Mouse (Mus musculus) heart, postnatal 10 days (tissue): ENCODE data around the gene Zbed5. TPM values are rescaled to one million over a fixed set of nuclear protein-coding genes. Genes with fewer than 3 reads are reported as not detected.
A peak's percentile ranks its signal among the peaks of the same experiment; 100 is the strongest.
"Not testable (repeated sequence)": the region's sequence is repeated elsewhere in the genome, so short reads cannot be mapped to it uniquely, and the experiment has no call there.

Experiments used
- DNase-seq, 2 experiments: peaks; one replicate each; pipeline ENCODE4 v3.0.0; 2021
- intact Hi-C: fragments of 180-260 bp; cut with DNase I; formaldehyde crosslinking; loops from one replicate; pipeline ENCODE4 v1.15.1; 2025
- total RNA-seq, 2 experiments: library from RNA; stranded (reverse); gene quantifications; 2 replicates each; pipeline ENCODE4 v1.2.3; 2021

Zbed5 gene
- total RNA-seq, 2 experiments from 2014 or later: 0.89 to 0.97 TPM

DNA sequence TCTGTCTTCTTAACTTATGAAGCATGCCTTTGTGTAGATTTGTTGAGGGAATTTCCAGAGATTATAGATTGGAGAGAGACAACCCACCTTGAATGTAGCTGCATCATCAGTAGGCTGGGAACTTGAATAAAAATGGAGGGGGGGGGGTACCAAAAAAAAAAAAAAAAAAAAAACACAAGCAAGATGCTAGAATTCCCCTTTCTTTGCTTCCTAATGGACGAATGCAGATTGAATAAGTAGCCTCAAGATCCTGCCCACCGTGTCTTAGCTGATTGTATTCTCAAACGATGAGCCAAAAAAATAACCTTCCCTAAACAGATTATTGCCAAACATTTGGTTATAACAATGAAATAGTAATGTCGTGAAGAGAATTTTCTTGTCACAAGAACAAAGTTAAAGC, 12.3 kb downstream of the Zbed5 start:
- DNase-seq: no peak
- intact Hi-C loops: loop anchor here (2.0 kb wide), 1 partner anchor 33 kb away; the partner anchor contains the start of gene Vkorc1l1

- intact Hi-C loops: loop anchor here (2.0 kb wide), 1 partner anchor 32 kb away; the partner anchor contains the start of gene Vkorc1l1
Measured at GRCm38 (mm10) chr5:129908242-129908965, 12.9 kb downstream of the Zbed5 start, which contains the start of gene Nupr1l. Gene Nupr1l, plus strand, starts transcription at chr5:129908540.

GRCm38 (mm10) chr5:129909147-129909546, 13.6 kb downstream of the Zbed5 start:
- DNase-seq: no peak
- intact Hi-C loops: loop anchor here (2.0 kb wide), 1 partner anchor 32 kb away; the partner anchor contains the start of gene Vkorc1l1

More at GRCm38 (mm10) chr5:129908242-129908965, 12.9 kb downstream of the Zbed5 start, which contains the start of gene Nupr1l:
- peak; percentile 92 to 93 for DNase-seq

DNA sequence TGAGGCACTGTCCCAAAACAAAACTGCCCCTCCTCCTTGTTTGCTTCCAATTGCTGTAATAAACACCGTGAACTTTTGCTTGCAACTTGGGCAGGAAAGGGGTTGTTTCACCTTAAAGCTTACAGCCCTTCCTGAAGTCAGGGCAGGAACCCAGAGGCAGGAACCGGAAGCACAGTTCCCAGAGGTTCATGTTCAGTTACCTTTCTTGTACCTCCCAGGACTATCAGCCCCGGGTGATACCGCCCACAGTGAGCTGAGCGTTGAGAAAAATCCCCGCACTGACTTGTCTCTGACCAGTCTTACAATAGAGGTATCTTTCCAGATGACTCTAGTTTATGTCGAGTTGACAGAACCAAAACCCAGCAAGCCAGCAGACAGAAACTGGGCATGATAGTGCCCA, 14.1 kb downstream of the Zbed5 start:
- DNase-seq: no peak
- intact Hi-C loops: loop anchor here (2.0 kb wide), 1 partner anchor 31 kb away; the partner anchor contains the start of gene Vkorc1l1

DNA sequence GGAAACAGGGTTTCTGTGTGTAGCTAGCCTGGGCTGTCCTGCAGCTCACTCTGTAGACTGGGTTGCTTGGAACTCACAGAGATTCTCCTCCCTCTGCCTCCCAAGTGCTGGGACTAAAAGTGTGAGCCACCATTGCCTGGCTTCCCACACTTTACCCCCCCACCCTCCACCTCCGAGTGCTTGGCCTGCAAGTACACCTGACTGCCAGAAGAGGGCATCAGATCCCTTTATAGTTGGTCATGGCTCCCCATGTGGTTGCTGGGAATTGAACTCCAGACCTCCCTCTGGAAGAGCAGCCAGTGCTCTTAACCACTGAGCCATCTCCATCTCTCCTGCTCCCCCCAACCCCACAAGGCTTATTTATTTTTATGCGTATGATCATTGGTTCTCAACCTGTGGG, 18.5 kb downstream of the Zbed5 start:
- intact Hi-C loops: no loop called here
- DNase-seq: peak; percentile 9 to 26

DNA sequence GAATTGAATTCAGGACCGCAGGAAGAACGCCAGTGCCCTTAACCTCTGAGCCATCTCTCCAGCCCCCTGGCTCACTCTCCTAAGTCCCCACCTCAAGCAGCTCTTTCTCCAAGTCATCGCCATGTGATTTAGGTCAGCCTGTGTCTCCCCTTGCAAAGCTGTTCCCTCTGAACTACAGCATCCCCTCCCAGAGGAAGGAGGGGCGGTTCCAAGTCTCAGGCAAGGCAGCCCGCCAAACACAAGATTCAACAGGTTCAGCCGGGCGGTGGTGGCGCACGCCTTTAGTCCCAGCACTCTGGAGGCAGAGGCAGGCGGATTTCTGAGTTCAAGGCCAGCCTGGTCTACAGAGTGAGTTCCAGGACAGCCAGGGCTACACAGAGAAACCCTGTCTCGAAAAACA, 20.0 kb downstream of the Zbed5 start:
- DNase-seq, intact Hi-C loops: not testable (repeated sequence)

DNA sequence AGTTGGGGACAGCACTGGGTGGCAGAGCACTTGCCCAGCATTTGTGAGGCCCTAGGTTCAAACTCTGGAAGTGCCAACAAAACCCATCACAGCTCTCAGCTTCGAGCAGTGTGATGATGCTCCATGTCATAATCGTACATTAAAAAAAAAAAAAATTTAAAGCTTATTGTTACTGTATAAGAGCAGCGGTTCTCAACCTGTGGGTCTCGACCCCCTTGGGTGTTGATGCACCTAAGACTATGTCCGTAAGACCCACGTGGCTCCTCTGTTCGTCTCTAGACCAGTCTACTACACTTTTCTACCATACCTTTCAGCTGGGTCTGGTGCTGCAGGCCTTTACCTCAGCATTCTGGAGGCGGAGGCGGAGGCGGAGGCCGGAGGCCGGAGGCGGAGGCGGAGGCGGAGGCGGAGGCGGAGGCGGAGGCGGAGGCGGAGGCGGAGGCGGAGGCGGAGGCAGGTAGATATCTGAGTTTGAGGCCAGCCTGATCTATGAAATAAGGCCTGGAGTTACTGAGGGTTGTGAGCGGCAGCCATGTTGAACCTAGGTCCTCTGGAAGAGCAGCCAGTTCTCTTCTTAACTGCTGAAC, 22.6 kb downstream of the Zbed5 start:
- intact Hi-C loops: no loop called here

DNA sequence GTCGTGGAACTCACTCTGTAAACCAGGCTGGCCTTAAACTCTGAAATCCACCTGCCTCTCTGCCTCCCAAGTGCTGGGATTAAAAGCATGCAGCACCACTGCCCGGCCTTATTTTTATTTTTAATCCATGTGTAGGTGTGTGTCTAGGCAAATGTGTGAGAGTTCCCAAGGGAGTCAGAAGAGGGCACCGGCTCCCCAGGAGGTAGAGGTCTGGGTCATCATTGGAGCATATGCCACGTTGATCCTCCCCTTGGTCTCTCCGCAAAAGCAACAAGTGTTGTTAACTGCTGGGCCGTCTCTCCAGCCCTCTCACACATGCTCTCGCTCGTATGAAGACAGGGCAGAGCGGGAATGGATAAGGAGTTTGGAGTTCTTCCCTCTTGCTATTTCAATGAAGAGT, 23.2 kb downstream of the Zbed5 start:
- intact Hi-C loops: no loop called here

More for the DNA sequence above, 22.6 kb downstream of the Zbed5 start:
- no peak for DNase-seq

DNA sequence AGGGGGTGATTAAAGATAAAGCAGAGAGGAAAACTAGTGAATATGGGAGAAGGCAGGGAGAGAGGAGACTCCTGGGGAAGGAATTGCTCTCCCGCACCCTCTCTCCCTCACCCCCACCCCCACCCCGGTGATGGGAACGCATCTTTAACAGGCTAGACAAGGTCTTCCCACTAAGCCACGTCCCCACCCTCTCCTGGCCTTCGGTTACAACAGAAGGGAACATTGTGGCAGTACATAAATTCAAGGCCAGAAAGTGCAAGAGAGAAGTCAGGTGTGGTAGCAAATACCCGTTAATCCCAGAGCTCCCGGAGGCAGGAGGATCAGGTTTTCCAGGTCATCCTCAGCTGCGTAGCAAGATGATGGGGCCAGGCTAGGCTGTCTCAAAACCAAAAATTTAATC, 23.8 kb downstream of the Zbed5 start:
- intact Hi-C loops: no loop called here
- DNase-seq: no peak

More for the DNA sequence above, 23.2 kb downstream of the Zbed5 start:
- DNase-seq: no peak

GRCm38 (mm10) chr5:129921972-129922371, 26.4 kb downstream of the Zbed5 start:
- no peak for DNase-seq
- intact Hi-C loops: no loop called here

- DNase-seq: no peak
Measured at GRCm38 (mm10) chr5:129924820-129925452, 29.4 kb downstream of the Zbed5 start.

GRCm38 (mm10) chr5:129925933-129926332, 30.4 kb downstream of the Zbed5 start:
- DNase-seq: no peak
- intact Hi-C loops: no loop called here

More at GRCm38 (mm10) chr5:129924820-129925452, 29.4 kb downstream of the Zbed5 start:
- intact Hi-C loops: no loop called here

- intact Hi-C loops: no loop called here
- no peak for DNase-seq
Measured at GRCm38 (mm10) chr5:129929924-129930855, 34.7 kb downstream of the Zbed5 start.

GRCm38 (mm10) chr5:129936941-129937340, 41.4 kb downstream of the Zbed5 start:
- no peak for DNase-seq
- intact Hi-C loops: no loop called here

DNA sequence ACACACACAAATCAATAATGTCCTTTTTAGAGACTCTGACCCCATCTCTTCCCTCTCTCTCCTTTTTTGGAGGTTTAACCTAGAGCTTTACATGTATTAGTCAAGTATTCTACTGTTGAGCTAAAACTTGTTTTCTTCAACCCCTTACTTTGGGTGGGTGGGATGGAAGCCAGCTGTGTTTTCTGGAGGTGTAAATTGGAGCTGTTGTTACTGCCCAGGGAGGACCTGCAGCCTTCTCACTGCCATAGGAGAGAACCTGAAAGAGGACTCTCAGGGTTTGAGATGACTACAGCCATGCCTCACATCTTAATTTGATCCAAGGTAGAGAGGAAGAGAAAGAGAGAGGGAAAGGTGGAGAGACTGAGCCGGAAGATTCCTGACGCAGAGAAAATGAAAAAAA, 44.8 kb downstream of the Zbed5 start:
- intact Hi-C loops: loop anchor here (2.0 kb wide), 1 partner anchor 31 kb away; the partner anchor contains the start of gene Nupr1l
- peak in 1 of 2 experiments; percentile 9 for DNase-seq

GRCm38 (mm10) chr5:129940736-129941494, 45.4 kb downstream of the Zbed5 start:
- no peak for DNase-seq
- intact Hi-C loops: loop anchor here (2.0 kb wide), 1 partner anchor 32 kb away; the partner anchor contains the start of gene Nupr1l

DNA sequence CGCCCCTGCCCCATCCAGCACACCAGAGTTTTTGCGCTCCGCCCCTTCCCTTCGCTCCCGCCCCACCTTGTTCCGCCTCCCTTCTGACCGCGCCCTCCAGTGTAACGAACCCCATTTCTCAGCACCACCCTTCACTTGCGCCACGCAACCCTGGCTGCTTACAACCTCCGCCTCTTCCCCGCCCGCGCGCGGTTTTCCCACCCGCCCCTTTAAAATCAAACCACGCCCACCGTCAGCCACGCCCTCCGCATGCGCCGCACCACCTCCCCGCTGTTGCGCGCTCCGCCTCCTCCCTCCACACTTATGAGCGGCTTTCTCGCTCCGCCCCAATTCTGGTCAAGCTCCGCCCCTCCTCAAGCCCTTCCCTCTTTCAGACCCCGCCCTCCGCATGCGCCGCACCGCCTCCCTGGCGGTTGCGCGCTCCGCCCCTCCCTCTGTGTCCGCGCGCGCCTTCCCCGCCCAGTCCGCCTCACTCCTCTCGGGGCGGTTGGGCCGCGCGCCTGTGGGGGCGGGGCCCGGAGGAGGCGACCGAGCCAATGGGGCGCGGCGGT, 46.0 kb downstream of the Zbed5 start, which contains the start of gene Vkorc1l1:
Gene Vkorc1l1 (plus strand): TSS at position 476 of the 551 bp plus-strand sequence.
- intact Hi-C loops: loop anchor here (2.0 kb wide), 1 partner anchor 33 kb away; the partner anchor contains the start of gene Nupr1l
- peak; percentile 98 to 99 for DNase-seq

DNA sequence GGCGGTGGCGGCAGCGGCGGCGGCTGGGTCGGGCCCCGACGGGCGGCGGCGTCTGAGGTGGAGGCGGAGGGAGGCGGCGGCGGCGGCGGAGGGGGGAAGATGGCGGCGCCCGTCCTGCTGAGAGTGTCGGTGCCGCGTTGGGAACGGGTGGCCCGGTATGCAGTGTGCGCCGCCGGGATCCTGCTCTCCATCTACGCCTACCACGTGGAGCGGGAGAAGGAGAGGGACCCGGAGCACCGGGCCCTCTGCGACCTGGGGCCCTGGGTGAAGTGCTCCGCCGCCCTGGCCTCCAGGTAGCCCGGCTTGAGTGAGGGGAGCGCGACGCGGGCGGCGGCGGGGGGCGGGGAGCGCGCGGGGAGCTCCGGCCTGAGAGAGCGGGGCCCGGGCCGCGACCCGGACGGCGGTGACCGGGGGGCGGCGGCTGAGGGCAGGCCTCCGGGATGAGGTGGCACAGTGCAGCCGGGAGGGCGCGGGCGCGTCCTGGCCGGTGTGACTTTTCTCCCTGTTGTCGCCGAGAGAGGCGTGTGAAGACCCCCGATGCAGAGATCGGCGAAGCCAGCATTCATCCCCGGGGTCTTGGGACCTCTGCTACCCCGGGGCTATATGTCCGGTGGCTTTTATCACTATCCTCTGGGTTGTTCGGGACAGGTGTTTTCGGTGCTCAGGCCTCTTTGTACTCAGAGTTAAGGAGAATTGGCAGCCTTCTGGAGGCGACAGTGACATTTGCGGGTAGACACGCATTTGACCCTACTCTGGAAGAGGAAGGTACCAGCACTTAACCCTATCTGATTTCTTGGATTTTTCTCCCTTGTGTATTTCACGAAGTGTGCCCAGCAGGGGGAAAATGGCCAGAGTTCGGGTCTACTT, 46.8 kb downstream of the Zbed5 start:
- DNase-seq: peak; percentile 46 to 48
- intact Hi-C loops: not testable (repeated sequence)
